Mouse (Mus musculus) spleen, postnatal 36 days (tissue): ENCODE measurements around the gene Exoc6b.
A peak's percentile ranks its signal among the peaks of the same experiment; 100 is the strongest.

Source experiments
- DNase-seq, 2 experiments: peaks; one replicate each; pipeline ENCODE4 v3.0.0; 2022; ENCODE audit warnings: low spot score in 2 of 2, mixed read lengths in 1 of 2

Exoc6b gene

DNA sequence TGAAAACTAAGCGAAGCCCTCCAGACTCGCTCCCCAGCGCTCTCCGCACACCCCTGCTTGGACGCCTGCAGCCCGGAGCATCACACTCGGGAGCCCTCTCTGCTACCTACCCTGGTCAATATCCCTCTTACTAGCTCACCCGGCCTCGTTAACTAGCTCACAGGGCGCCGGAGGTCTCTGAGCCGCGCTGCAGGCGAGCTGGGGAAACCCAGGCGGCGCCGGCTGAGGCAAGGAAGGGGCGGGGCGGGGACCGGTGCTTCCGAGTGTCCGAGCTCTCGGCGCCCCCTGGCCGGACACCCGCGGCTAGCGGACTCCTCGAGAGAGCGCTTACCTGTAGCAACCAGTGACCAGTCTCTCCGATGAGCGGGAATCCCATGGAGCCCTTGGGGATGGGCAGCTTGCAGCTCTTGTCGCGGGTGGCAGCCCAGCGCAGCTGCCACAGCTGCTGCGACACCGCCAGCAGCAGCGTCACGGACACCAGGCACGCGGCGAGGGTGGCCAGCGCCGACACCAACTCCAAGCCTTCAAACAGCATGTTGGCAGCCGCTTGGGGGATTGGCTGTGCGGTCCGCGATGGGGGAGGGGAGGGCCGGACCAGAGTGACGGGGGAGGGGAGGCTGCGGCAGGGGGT lies 481.7 kb downstream of the Exoc6b start:
- DNase-seq, result no peak

DNA sequence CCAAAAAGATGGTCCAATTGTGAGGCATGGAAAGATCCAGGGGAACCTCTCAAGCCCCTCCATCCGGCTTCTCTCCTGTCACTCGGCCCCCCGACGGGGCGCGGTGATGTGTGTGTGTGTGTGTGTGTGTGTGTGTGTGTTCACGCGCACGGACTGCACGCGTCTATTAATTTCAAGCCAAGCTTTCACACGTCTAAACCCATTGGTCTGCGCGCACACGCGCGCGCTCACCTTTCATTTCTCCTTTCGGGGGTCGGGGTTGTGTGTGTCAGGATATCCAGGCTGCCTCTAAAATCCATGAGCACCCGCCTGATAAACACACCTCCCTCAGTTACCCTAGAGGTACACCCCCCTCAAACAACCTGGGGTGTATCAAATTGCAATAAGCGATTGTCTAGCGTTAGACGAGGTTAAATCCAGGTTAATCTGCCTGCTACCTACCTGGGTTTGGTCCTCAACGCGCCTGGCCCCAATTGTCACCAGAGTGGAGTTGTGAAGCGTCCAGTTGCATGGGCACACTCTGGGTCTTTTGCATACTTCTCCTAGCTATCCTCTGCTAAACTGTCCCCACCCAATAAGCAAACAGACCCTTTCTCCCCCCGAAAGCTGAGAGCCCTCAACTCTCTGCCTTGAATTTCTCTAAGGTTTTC lies 482.6 kb downstream of the Exoc6b start:
- no peak for DNase-seq

DNA sequence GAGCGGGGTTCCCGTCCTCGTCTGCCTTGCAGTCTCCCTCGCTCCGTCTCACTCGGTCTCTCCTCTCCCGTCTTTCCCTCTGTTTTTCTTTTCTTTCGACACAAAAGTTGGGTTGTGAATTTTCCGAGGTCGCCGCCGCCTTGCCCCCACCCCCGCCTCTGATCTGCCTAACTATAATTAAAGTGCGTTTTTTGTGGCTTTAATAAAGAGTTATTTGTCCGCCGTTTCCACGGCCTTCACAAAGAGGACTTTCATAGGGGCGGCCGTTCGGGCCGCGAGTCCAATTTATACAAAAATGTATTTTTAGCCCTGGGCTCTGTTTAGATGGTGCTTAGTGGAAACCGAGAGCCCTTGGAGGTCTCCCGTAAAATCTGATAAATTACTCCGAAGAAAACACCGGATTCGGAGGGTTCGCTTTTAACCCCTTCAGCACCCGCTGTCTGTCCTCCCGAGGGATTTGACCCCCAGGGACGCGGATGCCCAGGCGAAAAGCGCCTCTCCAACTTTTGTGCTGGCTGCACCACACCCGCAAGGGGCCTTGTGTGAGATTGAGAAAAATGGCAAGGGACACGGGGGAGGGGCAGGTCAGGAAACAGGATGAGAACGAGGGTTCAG lies 483.5 kb downstream of the Exoc6b start:
- DNase-seq, result no peak

DNA sequence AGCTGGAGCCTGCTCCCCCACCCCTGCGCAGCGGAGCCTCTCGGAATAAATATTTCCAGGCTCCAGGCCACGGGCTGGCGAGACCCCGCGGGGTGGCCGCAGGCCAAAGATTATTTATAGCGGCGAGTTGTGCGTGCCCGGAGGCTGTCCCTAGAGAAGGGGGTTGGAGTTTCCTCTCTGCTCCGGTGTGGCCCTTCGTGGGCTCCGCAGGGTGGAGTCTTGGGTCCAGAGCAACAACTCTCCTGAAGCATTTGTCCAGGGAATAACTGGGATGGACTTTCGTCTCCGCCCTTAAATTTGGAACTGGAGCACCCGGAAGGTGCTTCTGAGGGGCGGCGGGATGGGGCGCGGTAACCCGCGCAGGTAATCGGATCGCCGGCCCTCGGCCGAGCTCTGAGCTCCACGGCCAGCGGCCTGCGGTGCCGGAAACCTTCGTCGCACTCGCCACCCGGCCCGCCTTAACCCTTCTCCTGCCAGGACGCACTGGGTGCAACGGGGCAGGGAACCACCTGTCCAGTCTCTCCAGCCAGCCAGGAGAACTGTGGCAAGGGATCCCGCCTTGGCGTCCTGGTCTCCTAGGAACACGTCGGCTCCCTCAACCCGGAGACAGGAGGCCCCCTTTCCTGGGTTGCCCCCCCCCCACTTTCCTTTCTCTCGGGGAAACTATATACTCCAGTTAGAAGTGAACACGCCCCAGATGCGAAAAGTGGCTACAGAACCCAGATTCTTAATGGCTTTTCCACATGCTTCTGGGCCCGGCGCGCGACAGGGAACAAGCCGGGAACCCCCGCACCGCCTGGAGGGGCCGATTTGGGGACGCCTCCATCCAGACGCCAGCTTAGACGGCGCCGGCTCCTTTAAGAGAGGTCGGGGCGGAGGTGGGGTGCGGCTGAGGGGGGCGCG lies 484.3 kb downstream of the Exoc6b start:
- no peak for DNase-seq

DNA sequence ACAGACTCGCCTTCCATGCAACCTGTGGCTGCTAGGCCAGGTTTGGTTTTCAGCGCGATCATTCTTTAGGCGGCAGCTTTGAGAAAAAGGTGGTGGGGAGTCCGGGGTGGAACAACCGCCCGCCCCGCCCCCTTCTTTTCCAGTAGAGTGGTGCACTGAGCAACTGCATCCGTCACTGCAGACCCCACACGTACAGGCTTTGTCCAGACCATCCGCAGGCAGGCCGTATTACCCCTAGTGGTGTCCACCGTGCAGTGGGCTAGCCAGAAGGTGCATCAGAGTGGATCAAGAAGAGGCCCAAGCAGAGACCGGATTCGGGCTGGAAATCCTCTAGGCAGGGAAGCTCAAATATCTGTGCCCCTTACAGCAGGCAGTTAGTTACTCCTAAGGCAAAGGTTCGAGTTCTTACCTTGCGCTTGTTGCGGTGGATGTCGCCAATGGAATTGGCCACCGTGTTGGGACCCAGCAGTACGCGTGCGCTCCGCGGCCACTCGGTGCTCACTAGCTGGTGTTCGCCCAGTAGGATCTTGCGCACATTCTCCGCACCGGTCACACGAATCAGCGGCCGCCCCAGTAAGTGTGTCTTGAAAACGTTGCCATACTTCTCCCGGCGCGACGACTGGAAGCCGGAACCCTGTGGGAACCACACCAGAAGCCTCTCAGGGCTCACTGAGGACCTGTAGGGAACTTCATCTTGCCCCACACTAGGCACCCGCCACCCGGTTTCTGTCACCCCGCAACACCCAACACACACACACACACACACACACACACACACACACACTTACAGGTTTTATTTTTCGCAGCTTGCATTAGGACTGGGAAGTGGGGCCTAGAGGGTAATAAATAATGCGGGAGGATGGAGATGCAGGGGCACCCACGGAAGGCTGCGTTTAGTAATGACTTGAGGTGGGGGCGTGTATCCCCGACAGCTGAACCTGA lies 485.2 kb downstream of the Exoc6b start:
- DNase-seq, result no peak

DNA sequence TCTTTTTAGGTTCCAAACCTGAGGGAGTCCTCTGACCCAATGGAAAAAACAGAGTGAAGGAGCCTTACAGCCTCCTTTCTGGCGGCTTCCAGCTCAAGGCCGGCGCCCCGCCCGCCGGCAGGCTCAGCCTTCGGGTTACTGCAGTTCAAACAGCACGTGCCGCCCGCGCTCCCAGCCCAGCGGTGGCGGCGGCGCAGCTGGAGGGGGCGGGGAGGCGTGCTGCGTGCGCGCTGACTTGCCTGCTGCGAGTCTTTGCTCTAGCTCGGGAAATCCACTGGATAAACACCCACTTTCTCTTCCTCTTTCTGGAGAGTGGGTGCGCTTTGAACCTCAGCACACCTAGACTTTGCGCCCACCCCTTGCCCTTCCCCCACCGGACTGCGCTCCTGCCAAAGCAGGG lies 485.9 kb downstream of the Exoc6b start:
- peak; percentile 32 to 35 for DNase-seq

DNA sequence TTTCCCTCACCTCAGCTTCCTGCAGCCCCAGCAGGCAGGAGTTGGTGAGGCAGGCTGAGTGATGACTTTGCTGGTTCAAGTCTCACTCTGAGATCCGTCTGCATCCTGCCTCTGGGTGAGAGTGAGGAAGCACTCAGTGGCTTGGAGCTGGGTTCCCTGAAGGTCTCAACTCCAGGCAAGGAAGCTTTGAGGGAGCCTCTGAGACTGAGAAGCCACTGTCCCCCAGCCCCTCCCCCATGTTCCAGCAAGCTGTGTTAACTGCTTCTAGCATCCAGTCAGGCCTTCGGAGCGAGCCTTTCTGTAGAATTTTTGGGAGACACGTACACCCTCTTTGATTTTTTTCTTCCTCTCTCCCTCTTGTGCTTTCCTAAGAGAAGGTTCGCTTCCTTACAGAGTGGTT lies 486.5 kb downstream of the Exoc6b start:
- DNase-seq, result no peak

DNA sequence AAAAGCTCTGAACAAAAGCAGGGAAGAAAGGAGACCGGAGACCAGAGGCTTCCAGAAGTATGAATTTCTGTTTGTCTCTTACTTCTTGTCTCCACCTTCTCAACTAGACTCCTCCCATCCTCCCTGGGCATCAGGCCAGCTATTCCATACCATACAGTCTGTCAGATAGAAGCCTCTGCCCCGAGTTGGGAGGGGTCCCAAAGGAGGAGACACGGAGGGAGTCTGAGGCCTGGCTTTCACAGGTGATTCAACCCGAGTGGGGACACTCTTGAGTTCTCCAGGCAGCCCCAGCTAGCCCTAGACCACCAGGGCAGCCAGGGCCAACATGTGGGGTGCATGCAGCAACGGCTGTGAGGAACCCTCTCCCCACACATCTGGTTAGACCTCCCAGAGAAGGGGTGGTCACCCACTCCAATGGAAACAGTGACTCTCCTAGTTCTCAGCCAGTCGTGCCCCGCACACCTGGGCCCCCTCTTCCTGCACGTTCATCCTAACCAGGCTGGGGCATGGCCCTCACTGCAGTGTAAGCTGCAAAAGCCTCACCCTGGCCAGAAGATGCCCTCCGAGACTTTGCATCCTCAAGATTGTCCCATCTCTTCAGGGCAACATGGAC lies 487.4 kb downstream of the Exoc6b start:
- DNase-seq, result no peak

DNA sequence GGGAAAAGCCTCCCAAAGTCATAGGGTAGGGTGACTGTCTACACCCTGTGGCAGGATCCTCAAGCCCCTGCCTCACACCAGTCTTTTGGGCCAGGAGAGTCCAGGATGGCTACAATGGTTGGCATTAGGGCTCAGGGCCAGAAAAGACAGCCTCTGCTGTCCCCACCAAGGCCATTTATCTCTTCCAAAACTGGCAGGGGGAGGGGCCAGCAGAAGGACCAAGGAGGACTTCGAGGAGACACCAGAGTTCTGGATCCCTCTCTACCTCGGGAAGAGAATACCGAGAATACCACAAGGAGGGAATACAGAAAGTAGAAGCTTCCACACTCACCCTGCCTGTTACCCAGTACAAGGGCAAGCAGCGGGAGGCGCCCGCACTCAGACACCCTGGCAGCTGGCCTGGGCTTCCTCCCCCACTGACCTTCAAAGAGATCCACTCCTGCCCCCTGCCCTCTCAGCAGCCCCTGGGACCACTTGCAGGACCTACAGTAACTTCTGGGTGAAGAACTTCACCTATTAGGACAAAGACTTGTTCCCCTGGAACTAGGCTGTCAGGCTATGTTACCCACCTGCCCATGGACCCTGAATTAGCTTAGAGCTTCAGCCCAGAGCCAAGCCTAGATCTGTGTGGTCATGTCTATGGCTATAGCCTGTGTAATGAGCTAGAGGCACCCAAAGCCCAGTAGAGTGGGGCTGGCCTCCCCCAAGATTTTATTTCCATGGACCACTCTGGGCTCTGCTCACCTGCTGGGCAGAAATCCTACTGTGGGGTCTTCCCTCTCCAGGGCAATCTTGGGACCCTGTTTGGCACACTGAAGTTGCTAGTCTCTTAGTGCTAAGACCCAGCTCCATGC lies 488.1 kb downstream of the Exoc6b start:
- no peak for DNase-seq

DNA sequence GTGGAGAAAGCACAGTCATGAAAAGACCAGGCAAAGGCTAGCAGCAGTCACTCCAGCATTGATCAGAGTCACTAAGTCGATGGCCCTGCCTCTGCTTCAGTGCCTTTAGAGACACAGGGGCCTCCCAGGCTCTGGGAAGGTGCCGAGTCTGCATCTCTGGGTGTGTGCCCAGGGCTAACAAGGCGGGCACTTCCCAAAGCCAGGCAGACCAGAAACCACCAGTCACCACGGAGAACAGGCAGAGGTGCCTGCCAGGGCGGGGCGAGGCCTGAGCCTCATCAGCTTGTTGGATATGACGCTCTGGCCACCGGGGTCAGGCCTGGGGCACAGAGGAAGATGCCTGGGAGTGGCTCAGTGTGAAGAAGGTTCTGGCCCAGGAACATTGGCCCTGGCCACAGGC lies 489.8 kb downstream of the Exoc6b start:
- no peak for DNase-seq

DNA sequence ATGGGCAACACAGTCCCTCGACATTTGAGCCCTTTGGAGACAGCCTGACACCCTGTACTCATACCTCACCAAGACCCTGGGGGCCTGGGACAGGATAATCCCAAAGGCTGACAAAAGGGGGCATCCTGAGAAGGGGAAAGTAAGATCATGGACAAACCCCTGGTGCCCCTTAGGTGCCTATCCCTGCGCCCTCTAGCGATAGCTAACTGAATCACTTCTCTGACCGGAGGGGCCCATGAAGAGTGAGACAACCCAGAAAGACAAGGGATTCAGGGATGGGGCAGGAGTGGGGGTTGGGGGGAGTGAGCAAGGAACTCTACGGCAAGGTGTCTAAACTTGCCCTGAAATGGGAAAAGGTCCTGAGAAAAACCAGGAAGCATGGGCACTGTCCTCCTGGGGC lies 490.4 kb downstream of the Exoc6b start:
- no peak for DNase-seq

DNA sequence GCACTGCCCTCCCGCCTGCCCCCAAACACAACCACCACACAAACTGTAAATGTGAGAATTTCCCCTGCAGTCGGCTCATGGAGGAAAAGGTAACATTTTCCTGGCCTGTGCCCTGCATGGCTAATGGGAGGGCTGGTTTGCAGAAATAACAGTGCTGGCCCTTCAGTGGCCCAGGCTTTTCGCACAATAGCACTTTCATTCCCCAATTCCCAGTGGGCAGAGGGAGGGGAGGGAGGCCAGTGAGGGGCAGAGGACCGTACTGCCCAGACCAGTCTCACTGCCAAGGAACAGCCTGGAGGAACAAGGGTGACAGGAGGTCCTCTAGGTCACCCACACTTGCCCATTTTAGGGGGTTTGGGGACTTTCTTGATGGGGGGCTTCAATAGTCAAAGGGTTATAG lies 491.4 kb downstream of the Exoc6b start:
- DNase-seq, result no peak

DNA sequence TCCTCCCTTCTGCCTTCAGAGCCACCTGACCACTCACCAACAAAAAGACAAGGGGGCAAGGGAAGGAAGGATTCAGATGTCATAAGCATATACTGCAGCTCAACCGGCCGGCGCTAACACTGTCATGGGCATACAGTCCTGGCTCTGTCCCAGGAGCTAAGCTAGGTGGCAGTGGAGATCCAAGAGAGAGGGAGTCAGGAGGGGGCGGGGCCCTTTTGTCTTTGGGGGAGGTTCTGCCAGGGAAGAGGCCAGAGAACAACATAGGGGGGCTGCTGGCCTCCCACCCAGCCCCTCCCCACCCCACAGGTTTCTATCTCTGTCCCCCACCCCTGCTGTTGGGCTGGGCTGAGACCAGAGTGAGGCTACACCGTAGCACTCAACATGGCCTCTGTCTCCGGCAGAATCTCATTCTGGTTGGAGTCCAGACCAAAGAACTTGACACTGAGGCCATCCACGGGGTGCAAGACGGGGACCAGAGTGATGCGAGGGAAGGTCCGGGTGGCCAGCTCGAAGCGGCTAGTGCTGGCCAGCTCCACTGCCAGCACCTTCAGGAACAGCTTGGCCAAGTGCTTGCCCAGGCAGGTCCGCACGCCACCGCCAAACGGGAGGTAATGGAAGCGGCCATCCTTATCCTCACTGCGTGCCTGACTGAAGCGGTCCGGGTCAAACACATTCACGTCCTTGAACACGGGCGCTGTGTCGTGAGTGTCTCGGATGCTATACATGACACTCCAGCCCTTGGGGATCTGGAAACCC lies 495.2 kb downstream of the Exoc6b start:
- no peak for DNase-seq

DNA sequence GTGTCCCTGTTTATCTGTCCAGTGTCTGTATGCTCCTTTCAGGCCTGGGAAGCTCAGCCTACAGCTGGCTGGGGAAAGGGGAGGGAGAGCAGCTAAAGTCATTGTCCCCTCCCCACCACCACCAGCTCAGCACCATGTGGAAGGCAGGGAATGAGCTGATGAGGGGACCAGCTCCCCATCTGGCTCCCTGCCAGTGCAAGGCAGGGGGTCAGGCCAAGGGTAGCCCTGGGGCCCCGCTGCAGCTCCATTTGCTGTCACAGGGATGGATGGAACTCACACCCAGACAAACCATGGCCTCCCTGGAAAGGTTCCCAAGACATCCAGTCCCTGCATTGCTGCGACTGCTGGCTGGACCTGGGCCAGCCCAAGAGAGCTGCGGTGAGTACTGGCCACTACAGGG lies 499.3 kb downstream of the Exoc6b start:
- no peak for DNase-seq

DNA sequence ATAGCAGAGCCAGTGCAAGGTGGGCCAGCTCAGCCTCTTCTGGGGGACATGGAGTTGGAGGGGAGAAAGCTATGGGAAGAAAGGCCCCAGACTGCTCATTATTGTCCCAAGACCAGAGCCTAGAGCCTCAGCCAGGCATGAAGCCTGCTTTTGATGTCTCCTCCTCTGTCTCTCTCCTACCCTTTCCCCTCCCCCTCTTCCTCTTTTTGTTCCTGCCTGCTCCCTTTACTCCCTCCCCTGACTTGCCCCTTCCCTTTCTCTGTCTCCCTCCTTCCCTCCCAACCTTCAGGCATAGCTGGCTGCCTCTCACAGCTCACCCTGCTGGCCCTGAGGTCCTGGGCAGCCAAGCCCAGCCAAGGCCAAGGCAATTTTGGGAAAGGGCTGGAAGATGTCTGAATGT lies 499.7 kb downstream of the Exoc6b start:
- DNase-seq, result no peak

DNA sequence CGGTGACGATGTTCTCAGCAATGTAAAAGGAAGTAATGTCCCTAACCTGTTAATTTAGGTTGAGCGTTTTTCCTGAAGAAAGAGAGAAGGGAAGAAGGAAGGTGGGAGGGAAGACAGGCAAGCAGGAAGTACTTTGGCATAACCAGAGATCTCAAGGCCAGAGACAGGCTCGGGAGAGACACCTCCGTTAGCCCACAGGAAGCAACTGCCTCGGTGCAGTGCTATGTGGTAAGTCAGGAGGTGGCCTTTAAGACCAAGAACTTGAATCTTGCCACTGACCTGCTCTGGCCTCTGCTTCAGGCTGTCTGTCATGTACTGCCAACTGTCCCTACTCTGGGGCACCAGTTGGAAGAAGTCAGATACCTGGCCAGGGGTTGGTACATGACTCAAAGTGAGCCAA lies 500.4 kb downstream of the Exoc6b start:
- no peak for DNase-seq
